Mouse (Mus musculus) ES-E14 (cell line): ENCODE data around the gene Klrb1c. TPM values are rescaled to one million over a fixed set of nuclear protein-coding genes. Genes with fewer than 3 reads are reported as not detected.
"Not testable (repeated sequence)": the region's sequence is repeated elsewhere in the genome, so short reads cannot be mapped to it uniquely, and the experiment has no call there.

ENCODE experiments used
- DNase-seq: peaks from one replicate; pipeline ENCODE4 v3.0.0-alpha.2; 2013; ENCODE audit warnings: low read depth, low spot score
- H3K27ac ChIP-seq: 2 replicates; pipeline ENCODE4 v1.5.1; 2012; ENCODE audit warnings: low read depth, mild to moderate bottlenecking, low read length, moderate library complexity, mixed read lengths; ENCODE audit not compliant: poor library complexity, insufficient read depth, severe bottlenecking
- H3K36me3 ChIP-seq: 2 replicates; pipeline ENCODE4 v1.6.1; 2012; ENCODE audit warnings: mild to moderate bottlenecking, low read length, moderate library complexity, mixed read lengths; ENCODE audit not compliant: control insufficient read depth, poor library complexity, insufficient read depth, severe bottlenecking
- H3K4me1 ChIP-seq, 2 experiments: fragments of 150-350 bp in 1 of 2; sonication (generic) in 1 of 2; 2 replicates each; pipeline ENCODE4 v1.6.1; 2012; ENCODE audit warnings: low read length in 2 of 2, mild to moderate bottlenecking in 1 of 2, mixed read lengths in 1 of 2; ENCODE audit not compliant: control insufficient read depth in 2 of 2, insufficient read depth in 2 of 2, poor library complexity in 1 of 2
- H3K4me3 ChIP-seq, 2 experiments: fragments of 150-350 bp in 1 of 2; sonication (generic) in 1 of 2; 2 replicates each; pipeline ENCODE4 v1.5.1; 2012; ENCODE audit warnings: low read length in 2 of 2, low read depth in 1 of 2, mild to moderate bottlenecking in 1 of 2, mixed read lengths in 1 of 2; ENCODE audit not compliant: insufficient read depth in 1 of 2, poor library complexity in 1 of 2, severe bottlenecking in 1 of 2
- H3K9ac ChIP-seq: 2 replicates; pipeline ENCODE4 v1.6.1; 2012; ENCODE audit warnings: low read depth, mild to moderate bottlenecking, low read length, mixed read lengths; ENCODE audit not compliant: poor library complexity, insufficient read depth, severe bottlenecking
- H3K9me3 ChIP-seq: fragments of 150-350 bp; sonication (generic); 2 replicates; pipeline ENCODE4 v1.6.1; 2012; ENCODE audit warnings: low read depth, mild to moderate bottlenecking, low read length; ENCODE audit not compliant: control insufficient read depth, insufficient read depth
- CHD2 ChIP-seq: IDR thresholded peaks from 2 replicates; pipeline ENCODE4 v1.6.1; 2014; ENCODE audit warnings: mild to moderate bottlenecking, low read depth, low read length, inconsistent platforms
- HCFC1 ChIP-seq: IDR thresholded peaks from 2 replicates; pipeline ENCODE4 v1.6.1; 2012; ENCODE audit warnings: low read length, inconsistent platforms, borderline replicate concordance; ENCODE audit not compliant: insufficient read depth
- MAFK ChIP-seq: IDR thresholded peaks from 2 replicates; pipeline ENCODE4 v1.6.1; 2014; ENCODE audit warnings: mild to moderate bottlenecking, low read depth, low read length, inconsistent platforms; ENCODE audit not compliant: insufficient read depth
- ZC3H11A ChIP-seq: IDR thresholded peaks from 2 replicates; pipeline ENCODE4 v1.6.1; 2012; ENCODE audit warnings: low read depth, mild to moderate bottlenecking, inconsistent platforms, low read length, borderline replicate concordance
- ZNF384 ChIP-seq: IDR thresholded peaks from 2 replicates; pipeline ENCODE4 v1.6.1; 2012; ENCODE audit warnings: low read depth, low read length, inconsistent platforms
- in situ Hi-C, 2 experiments: fragments of 600-800 bp; cut with MboI; formaldehyde crosslinking; loops; one replicate each; pipeline ENCODE4 v1.15.1; 2025; ENCODE audit warnings: low sequenced_read_pairs in 2 of 2, inconsistent platforms in 1 of 2; ENCODE audit not compliant: unreplicated experiment in 2 of 2
- total RNA-seq: library from RNA; depleted of rRNA; stranded (reverse); fragments of 300-350 nt; gene quantifications from 2 replicates; pipeline ENCODE4 v1.2.3, GENCODE M21; 2012

Gene Klrb1c
- total RNA-seq, 1 experiment = 0.13 TPM

DNA sequence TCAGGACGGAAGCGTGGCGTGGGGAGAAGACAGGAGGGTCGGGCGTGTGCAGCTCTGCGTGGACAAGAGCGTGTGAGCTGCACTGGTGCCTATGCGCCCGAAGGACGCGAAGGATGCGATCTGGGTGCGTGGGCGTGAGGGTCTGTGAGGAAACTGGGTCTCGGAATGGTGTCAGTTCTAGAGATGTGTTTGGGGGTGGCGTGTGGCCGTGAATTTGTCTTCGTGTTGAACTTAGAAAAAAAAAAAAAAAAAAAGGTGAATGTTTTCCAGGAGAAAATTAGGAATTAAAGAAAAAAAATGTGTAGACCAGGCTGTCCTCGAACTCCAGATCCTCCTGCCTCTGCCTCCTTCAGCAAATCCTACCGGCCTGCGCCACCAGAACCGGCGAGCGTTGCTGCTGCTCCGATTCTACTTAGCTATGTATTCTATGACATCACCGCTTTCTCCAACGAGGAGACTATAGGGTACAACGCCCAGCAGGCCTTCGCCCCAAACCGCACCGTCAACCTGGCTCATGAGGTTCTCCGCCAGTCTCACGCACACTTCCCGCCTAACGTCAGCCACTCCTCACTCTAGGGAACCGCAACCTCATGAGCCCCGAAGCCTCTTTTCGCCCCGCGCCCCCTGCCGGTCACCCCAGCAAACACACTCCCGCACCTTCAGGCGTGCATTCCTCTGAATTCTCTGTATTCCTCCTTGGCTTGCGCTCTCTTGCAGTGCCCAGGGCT lies 28.4 kb downstream of the Klrb1c start:
- Histone ChIP-seq H3K27ac (peak overlapping the region; percentile 54; the same call in 1 of the 2 replicates), H3K4me3 (peak overlapping the region; percentile 77 to 87), H3K9ac (peak overlapping the region; percentile 81)
- peak; percentile 71 for TF ChIP-seq MAFK
- peak; percentile 83 for TF ChIP-seq ZNF384
- in situ Hi-C loops = loop anchor here in 1 of 2 experiments (5.0 kb wide), 1 partner anchor 37 kb away; no protein-coding TSS in a partner anchor
- not testable (repeated sequence) for H3K4me1 ChIP-seq, H3K9me3 ChIP-seq, H3K36me3 ChIP-seq
- DNase-seq = peak; percentile 56

GRCm38 (mm10) chr6:128760016-128760415 lies 29.0 kb downstream of the Klrb1c start:
- Histone ChIP-seq H3K9ac (peak overlapping the region; percentile 81), H3K27ac (peak overlapping the region; percentile 54; the same call in 1 of the 2 replicates), H3K4me3 (peak overlapping the region; percentile 77 to 86)
- not testable (repeated sequence) for H3K4me1 ChIP-seq, H3K36me3 ChIP-seq, H3K9me3 ChIP-seq
- TF ChIP-seq MAFK = peak; percentile 83
- DNase-seq = peak; percentile 85
- in situ Hi-C loops = loop anchor here in 1 of 2 experiments (5.0 kb wide), 1 partner anchor 37 kb away; no protein-coding TSS in a partner anchor

GRCm38 (mm10) chr6:128759221-128759950 lies 29.6 kb downstream of the Klrb1c start:
- TF ChIP-seq ZC3H11A = no peak
- no peak for TF ChIP-seq HCFC1
- TF ChIP-seq MAFK = no peak
- TF ChIP-seq CHD2 = no peak
- H3K9me3 ChIP-seq = 0 out of 2 replicates have a peak, but pooled peaks cover 2% of the 10 kb centered on the region
- H3K36me3 ChIP-seq = no peaks in the 10 kb centered on the region
- no peaks in the 10 kb centered on the region for H3K4me1 ChIP-seq
- H3K9ac ChIP-seq = no peak overlapping the region
- in situ Hi-C loops = no loop called here
- H3K27ac ChIP-seq = no peak overlapping the region
- H3K4me3 ChIP-seq = peak overlapping the region in 1 of 2 experiments; percentile 77; a peak in 2 of 4 replicates
- no peak for DNase-seq

DNA sequence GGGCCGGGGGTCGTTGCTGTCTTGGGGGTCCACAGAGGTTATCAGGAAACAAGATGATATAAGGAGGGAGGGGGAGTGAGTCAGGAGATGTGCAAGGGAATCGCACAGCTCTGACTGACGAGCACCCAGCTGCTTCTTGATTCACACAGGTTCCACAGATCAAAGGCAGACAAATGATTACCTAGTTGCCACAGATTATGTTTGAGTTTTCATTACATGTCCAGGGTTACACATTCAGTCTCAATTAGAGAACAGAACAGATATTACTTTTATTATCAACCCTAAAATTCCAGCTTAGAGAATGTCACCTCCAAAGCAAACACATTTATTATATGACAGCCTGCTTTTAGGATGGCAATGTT lies 33.6 kb downstream of the Klrb1c start:
- H3K4me3 ChIP-seq, DNase-seq, in situ Hi-C loops, H3K9me3 ChIP-seq, H3K27ac ChIP-seq, H3K36me3 ChIP-seq, H3K9ac ChIP-seq, H3K4me1 ChIP-seq: not testable (repeated sequence)

- H3K4me1 ChIP-seq, in situ Hi-C loops: not testable (repeated sequence)
These were observed 34.1 kb downstream of the Klrb1c start for GRCm38 (mm10) chr6:128754748-128755401.

DNA sequence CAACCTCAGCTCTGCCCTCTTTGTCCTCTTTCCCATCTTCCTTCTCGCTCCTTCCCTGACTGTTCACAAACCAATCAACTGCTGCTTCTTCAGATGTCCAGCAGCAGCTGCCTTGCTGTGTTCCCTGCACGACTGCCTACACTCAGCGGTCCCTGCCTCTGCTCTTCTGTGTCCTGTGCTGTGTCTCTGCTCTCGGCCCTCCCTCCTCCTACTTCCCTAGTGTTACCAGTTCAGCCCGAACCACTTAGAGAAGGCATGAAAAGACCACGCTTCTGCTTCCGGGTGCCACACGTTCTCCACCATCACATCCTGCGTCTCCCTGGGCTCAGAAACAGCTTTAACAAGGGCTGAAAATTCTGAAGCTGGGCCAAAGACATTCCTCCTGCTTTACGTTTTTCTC lies 34.8 kb downstream of the Klrb1c start:
- H3K9ac ChIP-seq, H3K9me3 ChIP-seq, DNase-seq, H3K27ac ChIP-seq, in situ Hi-C loops, H3K4me1 ChIP-seq, H3K36me3 ChIP-seq: not testable (repeated sequence)
- 0 out of 4 replicates have a peak overlapping the region, but pooled peaks of 1 of the 2 experiments have one; percentile 3 for H3K4me3 ChIP-seq

More at GRCm38 (mm10) chr6:128754748-128755401, 34.1 kb downstream of the Klrb1c start:
- not testable (repeated sequence) for H3K4me3 ChIP-seq, DNase-seq, H3K36me3 ChIP-seq, H3K9ac ChIP-seq, H3K9me3 ChIP-seq, H3K27ac ChIP-seq

DNA sequence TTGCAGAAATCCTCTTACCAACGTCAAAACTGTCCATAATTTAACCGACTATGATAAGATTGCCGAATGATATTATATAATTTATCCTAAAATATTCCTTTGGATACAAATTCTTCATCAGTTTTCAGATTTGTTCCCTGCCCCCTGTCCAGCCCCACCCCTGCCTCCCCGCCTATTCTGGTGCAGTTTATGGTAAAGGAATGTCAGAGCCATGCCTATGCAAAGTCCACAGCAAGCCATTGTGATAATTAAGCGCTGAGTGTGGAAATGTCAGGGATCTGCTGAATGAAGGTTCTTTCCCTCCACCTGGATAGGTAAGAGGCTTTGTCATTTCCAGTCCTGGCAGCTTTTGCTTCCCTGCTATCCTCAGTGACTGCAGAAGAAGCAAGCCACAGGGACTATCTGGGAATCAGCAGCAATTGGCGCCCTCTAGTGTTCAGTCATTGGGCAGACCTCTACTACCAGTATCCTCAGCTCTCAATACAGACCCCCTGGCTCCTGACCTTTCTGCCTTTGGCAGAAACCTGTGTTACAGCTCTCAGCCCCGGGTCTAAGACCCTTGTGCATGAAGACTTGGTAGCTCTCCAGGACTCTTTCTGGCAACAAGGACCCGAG lies 35.3 kb downstream of the Klrb1c start:
- H3K4me3 ChIP-seq, H3K4me1 ChIP-seq, H3K9me3 ChIP-seq, H3K36me3 ChIP-seq, H3K27ac ChIP-seq, H3K9ac ChIP-seq, in situ Hi-C loops, DNase-seq: not testable (repeated sequence)
